Mouse (Mus musculus) heart, embryonic 12.5 days (tissue): ENCODE data around the gene Cpn1. TPM values are rescaled to one million over a fixed set of nuclear protein-coding genes. Genes with fewer than 3 reads are reported as not detected.

Source experiments
- ATAC-seq: fragments of 200-750 bp; cut with Nextera tagmentation; 2 replicates; pipeline ENCODE4 v1.8.0; 2017; ENCODE audit warnings: moderate TSS enrichment, moderate library complexity; ENCODE audit not compliant: insufficient number of reproducible peaks, low FRiP score
- H3K27ac ChIP-seq: fragments of 300-500 bp; sonication (generic); 2 replicates; pipeline ENCODE4 v1.5.1; 2016; ENCODE audit warnings: mild to moderate bottlenecking, moderate library complexity; ENCODE audit not compliant: poor library complexity, severe bottlenecking
- H3K27me3 ChIP-seq: fragments of 300-500 bp; sonication (generic); replicated peaks from 2 replicates; pipeline ENCODE4 v1.6.1; 2016; ENCODE audit warnings: mild to moderate bottlenecking, moderate library complexity
- H3K36me3 ChIP-seq: fragments of 300-500 bp; sonication (generic); 2 replicates; pipeline ENCODE4 v1.6.1; 2016; ENCODE audit warnings: mild to moderate bottlenecking, moderate library complexity
- H3K4me1 ChIP-seq: fragments of 300-500 bp; sonication (generic); replicated peaks from 2 replicates; pipeline ENCODE4 v1.6.1; 2016; ENCODE audit warnings: mild to moderate bottlenecking
- H3K4me2 ChIP-seq: fragments of 300-500 bp; sonication (generic); 2 replicates; pipeline ENCODE4 v1.6.1; 2016; ENCODE audit warnings: mild to moderate bottlenecking, moderate library complexity
- H3K4me3 ChIP-seq: fragments of 300-500 bp; sonication (generic); 2 replicates; pipeline ENCODE4 v1.5.1; 2016; ENCODE audit warnings: mild to moderate bottlenecking
- H3K9ac ChIP-seq: fragments of 300-500 bp; sonication (generic); 2 replicates; pipeline ENCODE4 v1.6.1; 2016; ENCODE audit warnings: mild to moderate bottlenecking, moderate library complexity
- H3K9me3 ChIP-seq: fragments of 300-500 bp; sonication (generic); replicated peaks from 2 replicates; pipeline ENCODE4 v1.6.1; 2016; ENCODE audit warnings: mild to moderate bottlenecking, moderate library complexity
- WGBS: fragments of 180-500 bp; shearing (Covaris S2); methylation state at CpG from one replicate; pipeline ENCODE4 v1.1.7; 2016; 5-methylcytosine and 5-hydroxymethylcytosine counted together
- polyA plus RNA-seq: library from polyadenylated mRNA; unstranded; fragments of >200 nt; fragmentation: Nextera tagmentation; extraction: Ambion mirVana; gene quantifications from 2 replicates; pipeline ENCODE4 v1.2.1, GENCODE M21; 2016

Cpn1 gene
- polyA plus RNA-seq, 1 experiment from 2014 or later: 1.6 TPM

DNA sequence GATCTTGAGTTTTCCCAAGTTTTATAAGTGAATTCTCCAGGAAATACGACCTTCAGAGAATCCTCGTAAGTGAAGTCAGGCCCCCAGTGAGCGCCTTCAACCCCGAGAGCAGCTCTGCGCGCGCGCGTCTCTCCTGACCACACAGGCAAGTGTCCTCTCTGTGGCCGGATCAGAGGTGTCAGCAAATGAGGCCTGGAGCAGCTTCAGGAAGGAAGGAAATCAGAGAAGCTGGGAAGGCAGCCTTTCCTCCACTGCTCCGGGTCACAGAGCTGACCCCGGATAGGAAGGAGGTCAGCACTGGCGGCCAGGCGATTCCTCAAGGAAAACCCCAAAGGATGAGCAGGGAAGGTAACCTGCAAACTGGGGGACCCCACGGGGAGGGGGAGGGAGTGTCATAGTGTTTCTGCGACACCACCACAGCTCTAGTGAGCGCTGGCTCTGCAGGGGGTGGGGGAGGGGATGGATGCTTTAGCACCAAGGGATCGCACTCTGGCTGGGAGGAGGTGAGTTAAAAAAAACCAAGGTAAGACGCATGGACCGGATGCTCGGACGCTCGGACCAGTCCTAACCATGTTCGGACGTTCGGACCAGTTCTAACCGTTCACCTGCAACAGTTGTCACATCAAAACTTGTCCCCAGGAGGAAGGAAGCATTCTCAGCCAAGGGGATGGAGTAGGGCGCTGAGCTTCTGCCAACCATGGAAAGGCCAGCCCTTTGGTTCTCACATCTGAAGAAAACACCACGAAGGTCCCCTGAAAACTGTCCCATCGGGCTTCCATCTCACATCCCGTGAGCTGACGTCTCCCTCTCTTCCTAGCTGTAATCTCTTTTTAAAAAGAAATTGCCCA is 65.7 kb downstream of the Cpn1 start:
- H3K9me3 ChIP-seq: peaks cover 6% of the 10 kb centered on the region
- WGBS: 11% methylated on average over 32 of the region's 32 CpGs
- H3K27ac ChIP-seq: peak overlapping the region; percentile 46; the same call in 1 of the 2 replicates
- ATAC-seq: no peak
- peak overlapping the region; percentile 38 for H3K4me3 ChIP-seq
- peaks cover 12% of the 10 kb centered on the region for H3K36me3 ChIP-seq
- H3K9ac ChIP-seq: peak overlapping the region; percentile 37
- H3K4me2 ChIP-seq: peak overlapping the region; percentile 72
- peaks cover 49% of the 10 kb centered on the region for H3K4me1 ChIP-seq
- no peaks in the 10 kb centered on the region for H3K27me3 ChIP-seq

DNA sequence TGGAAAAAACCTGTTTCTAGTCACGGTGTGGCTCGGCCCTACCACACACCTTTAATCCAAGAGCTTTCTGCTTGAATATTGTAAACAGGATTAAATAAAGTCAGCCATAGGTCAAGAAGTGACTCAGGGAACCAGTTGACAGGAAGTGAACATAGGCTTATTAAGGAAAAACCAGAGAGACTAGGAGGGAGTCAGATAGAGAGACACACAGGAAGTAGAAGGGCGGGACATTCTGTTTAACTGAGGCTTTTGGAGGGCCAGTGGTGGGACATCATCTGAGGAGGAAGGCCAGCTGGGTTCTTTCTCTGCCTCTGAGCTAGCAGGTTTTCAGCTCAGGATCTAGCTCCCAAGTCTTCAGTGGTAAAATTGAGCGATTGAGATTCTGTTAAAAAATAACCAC is 66.5 kb downstream of the Cpn1 start:
- no peak for ATAC-seq
- whole genome bisulfite sequencing: 77% methylated on average over 4 of the region's 4 CpGs
- Histone ChIP-seq H3K9ac (no peak overlapping the region), H3K27me3 (no peaks in the 10 kb centered on the region), H3K9me3 (peaks cover 6% of the 10 kb centered on the region), H3K4me1 (peaks cover 49% of the 10 kb centered on the region), H3K27ac (no peak overlapping the region), H3K36me3 (peaks cover 12% of the 10 kb centered on the region), H3K4me3 (no peak overlapping the region), H3K4me2 (no peak overlapping the region)

DNA sequence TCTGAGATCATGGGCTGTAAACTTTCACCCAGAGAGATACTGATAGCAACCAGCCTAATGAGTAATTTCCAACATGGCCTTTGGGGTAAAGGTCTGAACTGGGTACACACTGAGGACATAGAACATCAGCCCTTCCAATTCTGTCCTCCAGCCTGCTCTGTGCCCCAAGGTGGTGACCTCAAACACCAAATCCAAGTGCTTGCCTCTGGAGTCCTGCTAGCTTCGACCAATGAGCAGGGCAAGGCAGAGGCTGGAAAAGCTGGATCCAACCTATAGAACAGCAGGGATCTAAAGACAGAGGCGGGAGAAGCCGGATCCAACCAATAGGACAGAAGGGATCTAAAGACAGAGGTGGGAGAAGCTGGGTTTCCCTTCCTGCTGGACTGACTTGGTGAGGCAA is 67.5 kb downstream of the Cpn1 start:
- Histone ChIP-seq H3K9me3 (peaks cover 4% of the 10 kb centered on the region; the same call in 1 of the 2 replicates), H3K27ac (no peak overlapping the region), H3K36me3 (peaks cover 10% of the 10 kb centered on the region), H3K9ac (no peak overlapping the region), H3K27me3 (no peaks in the 10 kb centered on the region), H3K4me3 (no peak overlapping the region), H3K4me2 (no peak overlapping the region), H3K4me1 (peaks cover 44% of the 10 kb centered on the region)
- 71% methylated on average over 3 of the region's 3 CpGs for whole genome bisulfite sequencing
- no peak for ATAC-seq

DNA sequence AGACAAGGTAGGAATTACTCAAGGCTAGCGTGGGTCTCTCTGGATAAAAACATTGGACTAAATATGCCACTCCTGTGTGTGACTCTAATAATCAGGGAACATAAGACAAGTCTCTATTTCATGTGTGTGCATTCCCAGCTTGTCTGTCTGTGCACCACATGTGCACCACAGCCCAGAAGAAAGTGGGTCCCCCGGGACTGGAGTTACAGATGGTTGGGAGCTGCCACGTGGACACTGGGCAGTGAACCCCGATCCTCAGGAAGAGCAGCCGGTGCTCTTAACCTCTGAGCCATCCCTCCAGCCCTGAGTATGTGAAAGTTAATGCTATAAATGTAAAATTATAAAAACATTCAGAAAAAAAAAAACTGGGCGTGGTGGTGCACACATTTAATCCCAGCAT is 68.6 kb downstream of the Cpn1 start:
- WGBS: 83% methylated on average over 6 of the region's 6 CpGs
- Histone ChIP-seq H3K9ac (no peak overlapping the region), H3K4me2 (no peak overlapping the region), H3K36me3 (no peaks in the 10 kb centered on the region), H3K27ac (no peak overlapping the region), H3K4me3 (no peak overlapping the region), H3K27me3 (no peaks in the 10 kb centered on the region), H3K9me3 (no peaks in the 10 kb centered on the region), H3K4me1 (peaks cover 51% of the 10 kb centered on the region)
- ATAC-seq: no peak

DNA sequence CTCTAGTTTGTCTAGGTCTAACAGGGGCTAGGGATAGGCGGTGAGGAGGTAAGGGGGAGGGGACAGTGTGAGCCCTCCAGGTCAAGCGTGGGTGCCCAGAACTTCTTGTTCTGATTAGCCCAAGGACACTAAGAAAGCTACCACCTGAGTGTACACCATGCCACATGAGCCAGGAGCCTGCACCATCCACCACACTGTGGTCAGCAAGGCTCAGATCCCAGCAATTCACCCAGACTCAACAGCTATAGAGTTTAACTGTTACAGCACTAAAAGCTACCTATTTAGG is 69.0 kb downstream of the Cpn1 start:
- Histone ChIP-seq H3K9ac (0 out of 2 replicates have a peak overlapping the region, but pooled peaks have one; percentile 0), H3K4me1 (peaks cover 49% of the 10 kb centered on the region), H3K9me3 (no peaks in the 10 kb centered on the region), H3K4me2 (peak overlapping the region; percentile 47), H3K27ac (no peak overlapping the region), H3K27me3 (no peaks in the 10 kb centered on the region), H3K36me3 (no peaks in the 10 kb centered on the region), H3K4me3 (no peak overlapping the region)
- 62% methylated on average over 2 of the region's 2 CpGs for WGBS
- ATAC-seq: no peak

DNA sequence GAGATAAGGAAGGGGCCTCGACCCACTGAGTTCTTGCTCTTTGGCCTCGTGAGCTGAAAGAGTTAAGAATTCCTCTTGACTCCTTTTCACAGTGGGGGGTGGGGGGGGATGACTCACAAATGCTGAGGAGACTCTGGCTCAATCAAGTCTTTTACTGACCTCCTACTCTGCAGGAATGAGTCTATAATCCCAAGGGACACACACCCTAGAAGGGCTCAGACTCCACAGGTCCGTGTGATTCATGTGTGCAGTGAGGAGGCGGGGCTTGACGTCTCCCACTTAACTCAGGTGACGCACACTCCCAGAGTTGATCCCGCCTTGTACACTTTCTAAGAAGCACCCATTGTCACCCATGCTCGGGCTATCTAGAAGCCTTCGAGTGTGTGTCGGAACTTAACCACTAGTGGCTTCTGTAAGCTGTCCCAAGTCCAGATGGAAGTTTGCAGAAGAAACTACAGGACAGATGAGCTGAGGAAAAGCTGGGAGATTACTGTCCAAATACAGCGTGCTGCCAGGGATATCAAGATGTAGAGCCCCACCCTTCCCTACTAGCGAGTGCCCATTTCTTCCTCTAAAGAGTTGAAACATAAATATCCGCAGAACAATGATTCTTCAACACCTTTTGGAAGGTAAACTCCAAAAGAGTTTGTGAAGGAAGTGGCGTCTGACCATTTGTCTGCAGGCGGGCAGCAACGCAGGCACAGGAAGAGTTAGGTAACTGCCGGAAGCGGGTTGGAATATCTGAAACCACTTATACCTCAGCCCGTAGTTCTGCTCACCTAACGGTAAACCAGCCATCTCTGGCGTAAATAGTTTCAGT is 69.6 kb downstream of the Cpn1 start:
- Histone ChIP-seq H3K27me3 (no peaks in the 10 kb centered on the region), H3K36me3 (peaks cover 4% of the 10 kb centered on the region), H3K9me3 (no peaks in the 10 kb centered on the region), H3K4me1 (peaks cover 45% of the 10 kb centered on the region), H3K27ac (no peak overlapping the region), H3K4me2 (peak overlapping the region; percentile 47), H3K9ac (0 out of 2 replicates have a peak overlapping the region, but pooled peaks have one; percentile 20), H3K4me3 (0 out of 2 replicates have a peak overlapping the region, but pooled peaks have one; percentile 5)
- 33% methylated on average over 21 of the region's 21 CpGs for WGBS
- no peak for ATAC-seq

DNA sequence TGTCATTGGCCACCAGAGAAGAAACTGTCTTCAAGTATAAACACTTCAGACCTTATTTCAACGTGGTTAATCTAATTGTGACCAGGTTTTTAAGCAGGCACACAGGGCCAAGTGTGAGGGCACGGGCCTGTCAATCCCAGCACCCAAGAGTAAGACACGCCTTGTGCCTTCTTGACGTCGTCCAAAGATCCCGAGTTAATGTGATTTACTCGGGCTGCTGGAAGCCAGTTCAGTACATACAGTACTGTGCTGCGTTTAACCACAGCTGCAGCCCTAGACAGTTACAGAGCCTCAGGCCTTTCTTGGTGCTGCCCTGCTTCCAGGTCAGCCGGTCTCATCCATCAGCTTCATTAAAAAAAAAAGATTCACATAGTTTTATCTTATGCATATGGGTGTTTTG is 70.9 kb downstream of the Cpn1 start:
- Histone ChIP-seq H3K4me3 (no peak overlapping the region), H3K27me3 (no peaks in the 10 kb centered on the region), H3K4me2 (no peak overlapping the region), H3K9me3 (no peaks in the 10 kb centered on the region), H3K9ac (no peak overlapping the region), H3K4me1 (peaks cover 33% of the 10 kb centered on the region), H3K36me3 (peaks cover 18% of the 10 kb centered on the region), H3K27ac (no peak overlapping the region)
- WGBS: 79% methylated on average over 9 of the region's 9 CpGs
- ATAC-seq: no peak

DNA sequence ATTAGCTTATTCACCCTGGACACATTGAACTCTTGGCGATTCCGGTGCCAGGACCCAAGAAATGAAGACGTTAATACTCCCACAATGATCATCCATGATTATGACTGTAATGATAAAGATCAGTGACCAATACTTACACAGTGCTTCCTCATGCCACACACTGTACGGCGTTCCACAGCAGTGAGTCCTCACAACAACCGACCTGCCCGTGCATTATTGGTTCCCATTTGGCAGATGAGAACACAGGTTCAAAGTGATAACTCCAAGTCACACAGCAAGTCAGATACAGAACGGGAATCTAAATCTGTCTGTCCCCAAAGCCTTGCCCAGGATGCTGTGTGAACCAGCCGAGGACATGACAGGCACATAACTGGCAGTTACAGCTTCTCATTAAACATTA is 71.4 kb downstream of the Cpn1 start:
- Histone ChIP-seq H3K27ac (no peak overlapping the region), H3K4me2 (no peak overlapping the region), H3K9me3 (no peaks in the 10 kb centered on the region), H3K36me3 (peaks cover 22% of the 10 kb centered on the region), H3K27me3 (no peaks in the 10 kb centered on the region), H3K4me1 (peaks cover 30% of the 10 kb centered on the region), H3K4me3 (no peak overlapping the region), H3K9ac (no peak overlapping the region)
- WGBS: 82% methylated on average over 9 of the region's 9 CpGs
- no peak for ATAC-seq

DNA sequence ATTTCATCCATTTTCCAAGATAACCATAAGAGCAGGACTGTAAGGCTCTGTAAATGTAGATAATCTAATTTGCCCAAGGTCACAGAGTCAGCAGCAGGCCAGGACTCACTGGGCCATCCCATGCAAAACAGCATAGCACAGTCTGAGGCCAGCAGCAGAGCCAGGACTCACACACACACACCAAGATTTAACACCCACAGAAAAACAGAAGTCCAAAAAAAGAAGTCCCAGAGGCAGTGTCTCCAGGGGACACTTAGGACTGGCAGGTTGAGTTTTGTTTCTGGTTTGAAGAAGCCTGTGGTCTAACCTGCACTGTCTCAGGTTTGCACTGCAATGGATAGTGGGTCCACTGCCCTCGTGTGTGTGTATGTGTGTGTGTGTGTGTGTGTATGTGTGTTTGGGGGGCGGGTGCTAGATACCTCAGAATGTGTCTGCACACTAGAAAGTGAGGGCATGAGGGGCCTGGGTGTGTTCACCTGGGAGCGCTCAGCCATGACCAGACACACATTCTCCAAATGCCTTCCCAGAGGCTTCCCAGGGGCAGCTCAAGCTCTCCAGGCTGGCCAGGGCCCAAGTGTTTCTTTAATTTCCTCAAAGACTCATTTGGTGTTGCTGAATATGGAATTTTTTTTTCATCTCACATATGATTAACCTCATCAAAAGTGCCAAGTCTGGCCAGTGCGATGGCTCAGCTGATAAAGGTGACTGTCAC is 73.4 kb downstream of the Cpn1 start:
- Histone ChIP-seq H3K9ac (no peak overlapping the region), H3K36me3 (peaks cover 38% of the 10 kb centered on the region), H3K27me3 (no peaks in the 10 kb centered on the region), H3K4me1 (peaks cover 26% of the 10 kb centered on the region), H3K9me3 (no peaks in the 10 kb centered on the region), H3K4me2 (no peak overlapping the region), H3K27ac (no peak overlapping the region), H3K4me3 (no peak overlapping the region)
- 60% methylated on average over 4 of the region's 4 CpGs for WGBS
- ATAC-seq: no peak

DNA sequence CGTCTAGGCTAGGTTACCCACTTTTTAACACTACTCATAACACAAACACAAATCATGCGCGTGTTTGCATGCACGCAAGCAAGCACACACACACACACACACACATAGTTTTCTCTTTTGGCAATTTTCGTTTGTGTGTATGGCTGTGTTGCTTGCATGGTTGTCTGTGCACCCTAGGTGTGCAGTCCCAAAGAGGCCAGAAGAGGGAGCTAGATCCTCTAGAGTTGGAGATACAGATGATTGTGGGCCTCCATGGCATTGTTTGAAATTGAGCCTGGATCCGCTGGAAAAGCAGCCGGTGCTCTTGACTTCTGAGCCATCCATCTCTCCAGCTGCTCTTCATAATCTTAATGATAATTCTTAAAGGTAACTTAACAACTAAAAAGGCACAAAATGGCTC is 79.9 kb downstream of the Cpn1 start:
- Histone ChIP-seq H3K36me3 (peaks cover 60% of the 10 kb centered on the region), H3K27me3 (no peaks in the 10 kb centered on the region), H3K9me3 (0 out of 2 replicates have a peak, but pooled peaks cover 4% of the 10 kb centered on the region), H3K27ac (no peak overlapping the region), H3K4me1 (no peaks in the 10 kb centered on the region), H3K4me2 (no peak overlapping the region), H3K4me3 (no peak overlapping the region), H3K9ac (no peak overlapping the region)
- ATAC-seq: no peak
- 95% methylated on average over 7 of the region's 7 CpGs for WGBS
